Comparison of ENCODE assay signal across 23 mouse cellular contexts in genomic region chr19:47710376-47710775, GRCm38 (mm10). TPM values are rescaled to one million over a fixed set of nuclear protein-coding genes. Genes with fewer than 3 reads are reported as not detected.
DNase-seq lines count a peak whose midpoint lies in the region; ATAC-seq and TF ChIP-seq lines count a peak whose summit lies in the region.
"Had no signal": no experiment of that assay in that cellular context is flagged by ENCODE, and none has a peak within 500 bp of the region (broad histone marks: within the 10 kb centered on the region; RNA-seq: fewer than 3 reads in every experiment).

No protein-coding gene starts in this region.

- peak; percentile 15 to 40 for DNase-seq in frontal cortex, adult 2 months (ENCODE audit: extremely low spot score in 1 of 2, low spot score in 1 of 2)
- DNase-seq in frontal cortex, postnatal 14 days (ENCODE audit: low spot score in 2 of 2), result no peak
- DNase-seq in 3T3-L1 (ENCODE audit: low read depth, low spot score), result peak; percentile 54
- DNase-seq in layer of hippocampus, adult 2 months (ENCODE audit: low spot score in 2 of 2), result peak; percentile 16 to 59
- peak; percentile 19 for DNase-seq in right cerebral cortex, postnatal 25 days
- DNase-seq: cerebellum, adult 9-10 months; gastrocnemius, postnatal 10 days; lung, postnatal 10 days; midbrain, embryonic 14.5 days; retina, postnatal 1 day; thymus, postnatal 4 days had no signal

- H3K9ac ChIP-seq in hindbrain, embryonic 16.5 days (ENCODE audit: low read depth, low read length), result no peak overlapping the region
- H3K9ac ChIP-seq in heart, embryonic 11.5 days (ENCODE audit: low read depth, low read length), result no peak overlapping the region
- H3K9ac ChIP-seq: embryonic facial prominence, embryonic 13.5 days; hindbrain, embryonic 13.5 days; kidney, embryonic 15.5 days; limb, embryonic 13.5 days; liver, embryonic 14.5 days had no signal

- 89% methylated on average over 4 of the region's 4 CpGs for WGBS in hindbrain, embryonic 16.5 days
- 78% methylated on average over 4 of the region's 4 CpGs for WGBS in heart, embryonic 11.5 days (ENCODE audit: insufficient replicate concordance)

- ATAC-seq in hindbrain, embryonic 16.5 days, result no peak
- ATAC-seq in heart, embryonic 11.5 days (replicated peaks; ENCODE audit: insufficient number of reproducible peaks, low FRiP score, low TSS enrichment), result no peak
- ATAC-seq: intestine, embryonic 16.5 days had no signal

- H3K4me3 ChIP-seq in layer of hippocampus, adult 2 months, result no peak overlapping the region
- H3K4me3 ChIP-seq in hindbrain, embryonic 16.5 days (ENCODE audit: low read length), result no peak overlapping the region
- H3K4me3 ChIP-seq in heart, embryonic 11.5 days (ENCODE audit: low read depth, low read length), result no peak overlapping the region
- H3K4me3 ChIP-seq: embryonic facial prominence, embryonic 13.5 days; hindbrain, embryonic 13.5 days; kidney, embryonic 15.5 days; limb, embryonic 13.5 days; myocyte had no signal

- no peak for TF ChIP-seq CTCF in layer of hippocampus, adult 2 months (conservative IDR thresholded peaks at IDR 0.05)

- H3K9me3 ChIP-seq in hindbrain, embryonic 16.5 days (ENCODE audit: control insufficient read depth, low read length), result no peaks in the 10 kb centered on the region; the same call in 1 of the 2 replicates
- no peaks in the 10 kb centered on the region for H3K9me3 ChIP-seq in heart, embryonic 11.5 days (replicated peaks; ENCODE audit: control insufficient read depth, low read length)
- H3K9me3 ChIP-seq: embryonic facial prominence, embryonic 13.5 days; hindbrain, embryonic 13.5 days; kidney, embryonic 15.5 days; limb, embryonic 13.5 days had no signal

- no peaks in the 10 kb centered on the region for H3K36me3 ChIP-seq in hindbrain, embryonic 16.5 days (ENCODE audit: control insufficient read depth, insufficient read depth, low read length)
- no peaks in the 10 kb centered on the region for H3K36me3 ChIP-seq in heart, embryonic 11.5 days (ENCODE audit: control insufficient read depth, insufficient read depth, low read length)
- H3K36me3 ChIP-seq: embryonic facial prominence, embryonic 13.5 days; hindbrain, embryonic 13.5 days; kidney, embryonic 15.5 days; limb, embryonic 13.5 days had no signal

- H3K27me3 ChIP-seq in hindbrain, embryonic 16.5 days (replicated peaks; ENCODE audit: control insufficient read depth, insufficient read depth, low read length), result no peaks in the 10 kb centered on the region
- H3K27me3 ChIP-seq in heart, embryonic 11.5 days (ENCODE audit: control insufficient read depth, insufficient read depth, low read length), result no peaks in the 10 kb centered on the region
- H3K27me3 ChIP-seq: embryonic facial prominence, embryonic 13.5 days; hindbrain, embryonic 13.5 days; kidney, embryonic 15.5 days; limb, embryonic 13.5 days had no signal

- H3K4me1 ChIP-seq in hindbrain, embryonic 16.5 days (ENCODE audit: control insufficient read depth, insufficient read depth, low read depth, low read length), result no peaks in the 10 kb centered on the region
- H3K4me1 ChIP-seq in heart, embryonic 11.5 days (ENCODE audit: control insufficient read depth, insufficient read depth, low read length), result no peaks in the 10 kb centered on the region
- H3K4me1 ChIP-seq: hindbrain, embryonic 13.5 days; kidney, embryonic 15.5 days had no signal

- no peak overlapping the region for H3K4me2 ChIP-seq in hindbrain, embryonic 16.5 days (ENCODE audit: low read length)
- H3K4me2 ChIP-seq in heart, embryonic 11.5 days, result no peak overlapping the region
- H3K4me2 ChIP-seq: embryonic facial prominence, embryonic 13.5 days; hindbrain, embryonic 13.5 days; kidney, embryonic 15.5 days; limb, embryonic 13.5 days had no signal

- H3K27ac ChIP-seq in layer of hippocampus, adult 2 months, result no peak overlapping the region
- no peak overlapping the region for H3K27ac ChIP-seq in hindbrain, embryonic 16.5 days (ENCODE audit: low read depth, low read length)
- H3K27ac ChIP-seq in heart, embryonic 11.5 days (ENCODE audit: low read depth, low read length), result no peak overlapping the region
- H3K27ac ChIP-seq: embryonic facial prominence, embryonic 13.5 days; hindbrain, embryonic 13.5 days; kidney, embryonic 15.5 days; limb, embryonic 13.5 days; liver, embryonic 14.5 days had no signal

RNA-seq across cellular contexts. Expression of gene Col17a1, which starts 18.5 kb away (rescaled TPM):
- polyA plus RNA-seq in frontal cortex, adult 2 months (2012; rRNA removed), result 0.78 and 1.1 TPM in 2 replicates
- total RNA-seq in layer of hippocampus, adult 2 months (2021), result not detected
- 0.39 and 0.44 TPM in 2 replicates for polyA plus RNA-seq in hindbrain, embryonic 16.5 days (2015; fragmentation: Nextera tagmentation; extraction: Ambion mirVana)
- 0.41 and 0.44 TPM in 2 replicates for polyA plus RNA-seq in heart, embryonic 11.5 days (2014; fragmentation: Nextera tagmentation; extraction: Ambion mirVana)
- total RNA-seq: heart, adult 8-10 months; megakaryocyte, adult 5-6 weeks; neutrophil, adult 5-6 weeks had no signal

RNA-seq across cellular contexts. Expression of gene Sfr1, which starts 21.1 kb away (rescaled TPM):
- polyA plus RNA-seq in frontal cortex, adult 2 months (2012; rRNA removed), result 82.0 and 88.7 TPM in 2 replicates
- total RNA-seq in layer of hippocampus, adult 2 months (2021), result 100 to 1,000 TPM in 1 of 2 experiments, 10 to 100 TPM in 1; 95.4 to 103 TPM
- 157 and 163 TPM in 2 replicates for polyA plus RNA-seq in hindbrain, embryonic 16.5 days (2015; fragmentation: Nextera tagmentation; extraction: Ambion mirVana)
- polyA plus RNA-seq in heart, embryonic 11.5 days (2014; fragmentation: Nextera tagmentation; extraction: Ambion mirVana), result 258 and 274 TPM in 2 replicates

Comparison
In these comparisons a context has a peak if more than half of its experiments do, and no peak if none do; other contexts are left out.
1. DNase-seq: peak in frontal cortex, adult 2 months (2 of 2), 3T3-L1 (single experiment), layer of hippocampus, adult 2 months (2 of 2) and right cerebral cortex, postnatal 25 days (single experiment); none in frontal cortex, postnatal 14 days (0 of 2).